Mouse (Mus musculus) gastrocnemius, adult 2 months (tissue): Measurements from ENCODE around the gene Nwd2. TPM values are rescaled to one million over a fixed set of nuclear protein-coding genes. Genes with fewer than 3 reads are reported as not detected.
A peak's percentile ranks its signal among the peaks of the same experiment; 100 is the strongest.

Experiments
- DNase-seq: peaks from one replicate; pipeline ENCODE4 v3.0.0; 2022
- H3K27ac ChIP-seq: fragments of 200-600 bp; 2 replicates; pipeline ENCODE4 v1.8.1; 2022; ENCODE audit warnings: mild to moderate bottlenecking
- H3K4me3 ChIP-seq: fragments of 200-600 bp; 2 replicates; pipeline ENCODE4 v1.8.1; 2022; ENCODE audit warnings: mild to moderate bottlenecking, moderate library complexity
- CTCF ChIP-seq: fragments of 200-600 bp; IDR thresholded peaks from 2 replicates; pipeline ENCODE4 v1.8.1; 2022; ENCODE audit warnings: antibody characterized with exemption, mild to moderate bottlenecking, moderate library complexity
- intact Hi-C: fragments of 180-260 bp; cut with DNase I; formaldehyde crosslinking; loops from one replicate; pipeline ENCODE4 v1.15.1; 2025
- total RNA-seq, 2 experiments: library from RNA; stranded (reverse); gene quantifications; 2 replicates each; pipeline ENCODE4 v1.2.3; 2021

The Nwd2 gene
- total RNA-seq, 2 experiments from 2014 or later: not detected

- Histone ChIP-seq H3K4me3 (no peak overlapping the region), H3K27ac (no peak overlapping the region)
- intact Hi-C loops: no loop called here
- no peak for TF ChIP-seq CTCF
- no peak for DNase-seq
Measured at GRCm38 (mm10) chr5:63675934-63676333, 27.0 kb downstream of the Nwd2 start.

DNA sequence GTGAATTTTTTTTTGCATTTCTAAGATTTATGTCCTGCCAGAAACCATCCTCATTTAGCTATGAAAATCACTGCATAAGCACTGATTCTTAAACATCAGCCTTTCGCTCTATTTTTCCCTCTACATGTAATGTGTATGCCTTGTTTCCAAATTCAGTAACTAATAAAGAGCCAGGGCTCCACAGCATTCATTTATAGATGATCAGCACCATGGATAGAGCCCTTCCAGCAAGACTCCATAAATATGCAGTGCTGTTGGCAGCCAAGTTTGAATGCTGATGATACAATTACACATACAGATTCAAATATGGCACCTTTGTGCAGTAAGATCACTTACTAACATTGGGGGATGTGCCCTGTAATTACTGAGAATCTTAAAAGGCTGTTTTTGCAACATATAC lies 40.2 kb downstream of the Nwd2 start:
- intact Hi-C loops: no loop called here
- no peak for DNase-seq
- TF ChIP-seq CTCF: no peak
- Histone ChIP-seq H3K4me3 (no peak overlapping the region), H3K27ac (no peak overlapping the region)

DNA sequence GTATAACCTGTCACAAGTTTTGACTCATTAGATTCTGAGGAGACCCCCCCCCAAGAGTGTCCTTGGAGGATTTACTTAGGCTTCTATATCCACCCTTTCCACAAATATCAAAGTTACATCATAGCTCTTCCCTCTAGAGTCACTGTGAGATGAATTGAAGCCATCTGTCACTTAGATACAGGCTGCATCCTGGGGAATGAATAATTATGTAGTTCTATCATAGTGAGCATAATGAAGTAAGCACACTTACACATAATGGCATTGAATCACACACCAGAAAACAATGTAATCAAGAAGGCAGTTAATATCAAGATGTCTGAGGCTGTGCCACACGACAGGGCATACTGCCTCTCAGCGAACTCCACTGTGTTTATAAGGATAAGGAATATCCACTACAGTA lies 47.9 kb downstream of the Nwd2 start:
- no peak for DNase-seq
- no peak for TF ChIP-seq CTCF
- Histone ChIP-seq H3K27ac (no peak overlapping the region), H3K4me3 (no peak overlapping the region)
- intact Hi-C loops: no loop called here

DNA sequence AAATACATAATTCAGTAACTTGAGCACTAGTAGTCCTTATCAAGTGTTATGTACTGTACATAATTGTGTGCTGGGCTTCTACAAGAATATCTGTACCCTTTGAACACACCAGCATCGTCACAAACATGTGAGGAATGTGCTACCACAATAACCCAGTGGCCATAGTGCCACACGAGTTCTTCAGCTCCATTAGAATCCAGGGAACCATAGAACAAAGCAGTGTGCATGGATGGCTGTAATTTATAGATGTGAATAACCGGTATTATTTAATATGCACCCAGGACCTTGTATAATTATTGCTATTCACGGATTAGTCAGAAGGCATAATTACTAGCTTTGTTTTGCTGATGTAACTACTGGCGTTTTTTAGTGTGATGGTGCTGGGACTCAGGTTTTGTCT lies 48.3 kb downstream of the Nwd2 start:
- no peak overlapping the region for H3K4me3 ChIP-seq
- H3K27ac ChIP-seq: no peak overlapping the region
- intact Hi-C loops: no loop called here
- DNase-seq: no peak
- TF ChIP-seq CTCF: no peak

GRCm38 (mm10) chr5:63728955-63729354 lies 80.1 kb downstream of the Nwd2 start:
- no peak overlapping the region for H3K4me3 ChIP-seq
- H3K27ac ChIP-seq: no peak overlapping the region
- intact Hi-C loops: no loop called here
- no peak for DNase-seq
- TF ChIP-seq CTCF: no peak

- no peak for DNase-seq
- no peak overlapping the region for H3K4me3 ChIP-seq
- intact Hi-C loops: no loop called here
- TF ChIP-seq CTCF: no peak
- H3K27ac ChIP-seq: no peak overlapping the region
Measured at GRCm38 (mm10) chr5:63735521-63735920, 86.6 kb downstream of the Nwd2 start.

DNA sequence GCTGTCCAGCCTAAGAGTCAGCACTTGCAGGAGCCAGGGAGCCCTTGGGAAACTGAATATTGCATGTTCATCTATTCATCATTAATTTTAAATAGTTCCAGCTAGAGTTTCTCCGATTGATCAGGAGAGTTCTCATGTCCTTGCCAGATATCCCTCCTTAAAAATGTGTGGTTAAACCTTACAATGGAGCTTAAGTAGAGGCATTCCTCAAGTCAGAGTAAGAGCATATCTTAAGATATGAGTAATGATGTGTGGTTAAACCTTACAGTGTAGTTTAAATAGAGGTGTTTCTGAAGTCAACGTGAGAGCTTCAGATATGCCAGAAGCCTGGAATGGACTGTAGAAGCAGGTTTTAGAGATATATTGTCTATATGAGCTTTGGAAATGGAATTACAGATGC lies 94.5 kb downstream of the Nwd2 start:
- Histone ChIP-seq H3K27ac (no peak overlapping the region), H3K4me3 (no peak overlapping the region)
- intact Hi-C loops: no loop called here
- DNase-seq: no peak
- no peak for TF ChIP-seq CTCF

DNA sequence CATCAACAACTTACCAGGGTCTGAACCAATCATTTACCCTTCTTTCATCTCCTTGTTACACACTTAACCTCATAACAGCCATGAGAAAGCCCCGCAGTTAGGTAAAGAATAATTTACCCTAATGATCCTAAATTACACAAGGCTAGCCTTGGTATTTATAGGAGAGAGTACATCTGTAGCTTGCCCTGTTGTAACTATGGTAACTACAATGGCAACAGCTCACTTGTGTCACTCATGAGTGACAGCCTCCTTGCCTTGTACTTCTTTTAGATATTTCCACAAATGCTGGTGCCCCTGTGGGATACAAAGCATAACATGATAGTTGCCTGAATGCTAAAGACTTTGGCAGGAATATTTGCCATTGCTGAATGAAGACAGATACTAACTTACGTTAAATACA lies 99.4 kb downstream of the Nwd2 start:
- no peak for DNase-seq
- H3K27ac ChIP-seq: no peak overlapping the region
- no peak for TF ChIP-seq CTCF
- intact Hi-C loops: no loop called here
- H3K4me3 ChIP-seq: no peak overlapping the region

DNA sequence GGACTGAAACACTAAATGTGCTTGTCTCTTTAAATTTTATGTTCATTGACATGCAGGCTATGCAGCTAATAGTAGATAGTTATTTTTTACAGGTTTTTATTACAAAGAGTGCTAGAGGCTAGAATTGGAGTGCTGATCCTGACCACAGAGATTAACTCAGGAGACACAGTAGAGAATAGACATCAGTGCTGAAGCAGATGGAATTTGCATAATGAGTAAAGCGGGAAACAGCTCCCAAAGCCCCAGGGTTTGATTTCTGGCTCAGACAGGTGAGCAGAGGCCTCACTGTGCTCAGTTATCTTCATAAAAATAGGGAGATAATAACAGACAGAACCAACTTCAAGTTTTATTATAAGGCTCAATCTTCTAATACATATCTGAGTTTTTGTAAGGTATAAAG lies 99.9 kb downstream of the Nwd2 start:
- TF ChIP-seq CTCF: no peak
- Histone ChIP-seq H3K27ac (no peak overlapping the region), H3K4me3 (no peak overlapping the region)
- no peak for DNase-seq
- intact Hi-C loops: no loop called here

- no peak for TF ChIP-seq CTCF
- intact Hi-C loops: no loop called here
- no peak overlapping the region for H3K27ac ChIP-seq
- H3K4me3 ChIP-seq: no peak overlapping the region
- DNase-seq: no peak
Measured at GRCm38 (mm10) chr5:63755092-63755761, 106.3 kb downstream of the Nwd2 start.

DNA sequence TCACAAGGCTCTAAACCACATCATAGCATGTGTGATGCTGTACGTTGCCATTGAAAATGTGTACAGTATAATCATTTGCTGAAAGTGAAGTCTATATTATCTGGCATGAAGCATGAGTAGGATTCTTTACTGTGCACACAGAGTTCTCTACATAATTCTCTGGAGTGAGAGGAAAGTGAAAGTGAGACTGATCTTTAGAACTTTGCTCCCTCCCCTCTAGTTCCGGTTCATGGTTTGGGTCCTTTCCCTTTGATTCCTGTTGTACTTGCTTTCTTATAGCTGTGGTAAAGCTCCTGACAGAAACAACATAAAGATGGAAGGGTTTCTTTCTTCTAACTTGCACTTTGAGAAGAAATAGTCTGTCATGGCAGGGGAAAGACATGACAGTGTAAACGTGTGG lies 107.0 kb downstream of the Nwd2 start:
- Histone ChIP-seq H3K27ac (no peak overlapping the region), H3K4me3 (no peak overlapping the region)
- intact Hi-C loops: no loop called here
- no peak for DNase-seq
- TF ChIP-seq CTCF: no peak

- intact Hi-C loops: no loop called here
- DNase-seq: no peak
- no peak for TF ChIP-seq CTCF
- no peak overlapping the region for H3K27ac ChIP-seq
- no peak overlapping the region for H3K4me3 ChIP-seq
Measured at GRCm38 (mm10) chr5:63765886-63766285, 117.0 kb downstream of the Nwd2 start.

- DNase-seq: no peak
- TF ChIP-seq CTCF: peak; percentile 70
- Histone ChIP-seq H3K27ac (no peak overlapping the region), H3K4me3 (no peak overlapping the region)
- intact Hi-C loops: no loop called here
Measured at GRCm38 (mm10) chr5:63766715-63767114, 117.8 kb downstream of the Nwd2 start.

GRCm38 (mm10) chr5:63767464-63767863 lies 118.6 kb downstream of the Nwd2 start:
- no peak for TF ChIP-seq CTCF
- H3K27ac ChIP-seq: no peak overlapping the region
- no peak overlapping the region for H3K4me3 ChIP-seq
- DNase-seq: no peak
- intact Hi-C loops: no loop called here
